Mouse (Mus musculus) testis, adult 2 months (tissue): Measurements from ENCODE around the gene Gss. TPM values are rescaled to one million over a fixed set of nuclear protein-coding genes. Genes with fewer than 3 reads are reported as not detected.
"Not testable (repeated sequence)": the region's sequence is repeated elsewhere in the genome, so short reads cannot be mapped to it uniquely, and the experiment has no call there.

Experiments used
- H3K27ac ChIP-seq: fragments of 200-500 bp; 2 replicates; pipeline ENCODE4 v1.5.1; 2012; ENCODE audit warnings: low read depth, low read length; ENCODE audit not compliant: control insufficient read depth, insufficient read depth
- H3K27me3 ChIP-seq: fragments of 200-500 bp; 2 replicates; pipeline ENCODE4 v1.6.1; 2012; ENCODE audit warnings: mild to moderate bottlenecking, low read length, moderate library complexity; ENCODE audit not compliant: control insufficient read depth, insufficient read depth
- H3K36me3 ChIP-seq: fragments of 200-500 bp; 2 replicates; pipeline ENCODE4 v1.6.1; 2012; ENCODE audit warnings: mild to moderate bottlenecking, low read length; ENCODE audit not compliant: control insufficient read depth, insufficient read depth
- H3K4me1 ChIP-seq: fragments of 200-500 bp; 2 replicates; pipeline ENCODE4 v1.6.1; 2012; ENCODE audit warnings: low read length; ENCODE audit not compliant: control insufficient read depth, insufficient read depth
- H3K4me3 ChIP-seq: fragments of 200-500 bp; 2 replicates; pipeline ENCODE4 v1.5.1; 2012; ENCODE audit warnings: low read depth, mild to moderate bottlenecking, low read length, moderate library complexity, mixed read lengths; ENCODE audit not compliant: control insufficient read depth
- CTCF ChIP-seq: fragments of 200-500 bp; IDR thresholded peaks from 2 replicates; pipeline ENCODE4 v1.5.1; 2012; ENCODE audit warnings: low read depth, mild to moderate bottlenecking, inconsistent platforms, low read length, moderate library complexity; ENCODE audit not compliant: control insufficient read depth, insufficient read depth, insufficient replicate concordance
- POLR2A ChIP-seq: fragments of 200-500 bp; IDR thresholded peaks from 2 replicates; pipeline ENCODE4 v1.6.1; 2012; ENCODE audit warnings: low read depth, mild to moderate bottlenecking, inconsistent platforms, low read length, moderate library complexity; ENCODE audit not compliant: control insufficient read depth
- polyA plus RNA-seq: library from polyadenylated mRNA; depleted of rRNA; stranded (reverse); fragments of >200 nt; gene quantifications from 2 replicates; pipeline ENCODE4 v1.2.3, GENCODE M21; 2012

The Gss gene
- polyA plus RNA-seq, 1 experiment: 4.6 TPM

DNA sequence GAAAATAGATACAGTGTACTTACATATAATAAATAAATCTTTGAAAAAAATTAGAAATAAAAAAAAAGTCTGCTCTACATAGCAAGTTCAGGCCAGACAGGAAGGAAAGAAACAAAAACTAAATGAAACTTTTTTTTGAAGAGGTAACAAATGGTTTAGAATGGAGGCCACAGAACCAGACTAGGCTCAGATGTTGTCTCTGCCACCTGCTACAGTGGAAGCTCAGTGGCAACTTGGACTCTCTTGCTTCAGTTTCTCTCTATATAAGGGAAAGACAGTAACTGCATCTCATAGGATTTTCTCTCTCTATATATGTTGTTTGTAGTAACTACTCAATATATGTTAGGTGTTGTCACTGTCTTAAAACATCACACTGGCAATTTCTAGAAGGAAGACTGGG, 40.3 kb downstream of the Gss start:
- peaks cover 2% of the 10 kb centered on the region for H3K36me3 ChIP-seq
- H3K4me1 ChIP-seq: no peaks in the 10 kb centered on the region
- H3K4me3 ChIP-seq: no peak overlapping the region
- no peak overlapping the region for H3K27ac ChIP-seq
- H3K27me3 ChIP-seq: no peaks in the 10 kb centered on the region
- TF ChIP-seq CTCF (no peak), POLR2A (no peak)

DNA sequence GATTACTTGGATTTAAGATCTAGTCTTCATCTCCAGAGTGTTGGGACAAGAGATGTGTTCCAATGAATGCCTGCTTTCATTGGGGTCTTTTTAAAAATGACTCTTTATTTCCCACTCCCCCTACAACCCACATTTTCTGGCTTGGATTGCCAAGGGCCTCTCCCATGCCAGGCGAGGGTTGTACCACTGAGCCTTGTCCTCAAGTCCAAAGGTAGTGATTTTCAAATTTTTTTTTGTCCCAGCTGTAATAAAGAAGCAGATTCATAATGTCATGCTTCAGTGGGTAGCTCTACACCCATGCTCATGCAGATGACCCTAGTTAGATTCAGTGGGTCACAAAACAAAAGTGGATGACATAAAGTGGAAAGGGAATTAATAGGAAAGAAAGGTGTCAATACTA, 45.7 kb downstream of the Gss start:
- Histone ChIP-seq H3K4me3 (no peak overlapping the region), H3K27ac (no peak overlapping the region), H3K27me3 (no peaks in the 10 kb centered on the region), H3K4me1 (no peaks in the 10 kb centered on the region), H3K36me3 (peaks cover 2% of the 10 kb centered on the region)
- TF ChIP-seq POLR2A (no peak), CTCF (no peak)

DNA sequence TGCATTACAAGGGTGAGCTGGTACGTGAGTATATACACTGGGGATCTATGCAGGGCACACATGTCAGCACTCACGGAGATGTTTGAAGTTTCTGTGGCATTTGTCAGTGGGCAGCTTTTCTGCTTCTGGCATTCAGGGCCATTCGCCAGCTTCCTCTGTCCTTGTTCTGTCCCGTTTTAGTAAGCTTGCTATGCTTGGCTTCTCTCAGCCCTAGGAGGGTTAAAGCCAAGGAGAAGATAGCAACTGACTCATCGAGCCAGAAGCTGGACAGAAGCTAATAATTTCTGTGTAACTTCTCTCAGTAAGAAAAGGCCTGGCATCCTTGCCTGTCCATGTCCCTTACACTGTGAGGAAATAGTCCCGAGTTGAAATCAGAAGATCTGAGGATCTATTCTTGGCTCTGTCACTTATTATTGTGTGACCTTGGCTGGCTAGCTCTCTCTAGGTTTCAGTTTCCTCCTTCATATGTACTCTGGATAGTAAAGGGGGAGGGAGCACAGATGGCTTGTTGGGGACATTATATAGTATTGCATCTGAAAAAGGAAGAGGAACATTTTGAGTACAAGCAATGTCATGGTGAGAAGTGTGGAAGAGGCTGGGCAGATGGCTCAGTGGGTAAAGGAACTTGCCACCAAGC, 51.7 kb downstream of the Gss start:
- TF ChIP-seq CTCF: no peak
- no peak overlapping the region for H3K27ac ChIP-seq
- no peaks in the 10 kb centered on the region for H3K36me3 ChIP-seq
- H3K4me1 ChIP-seq: no peaks in the 10 kb centered on the region
- no peak overlapping the region for H3K4me3 ChIP-seq
- no peaks in the 10 kb centered on the region for H3K27me3 ChIP-seq

GRCm38 (mm10) chr2:155539696-155540095, 52.9 kb downstream of the Gss start:
- H3K27me3 ChIP-seq: no peaks in the 10 kb centered on the region
- TF ChIP-seq CTCF: no peak
- no peak for TF ChIP-seq POLR2A
- no peaks in the 10 kb centered on the region for H3K36me3 ChIP-seq
- H3K4me3 ChIP-seq: no peak overlapping the region
- no peak overlapping the region for H3K27ac ChIP-seq
- no peaks in the 10 kb centered on the region for H3K4me1 ChIP-seq

DNA sequence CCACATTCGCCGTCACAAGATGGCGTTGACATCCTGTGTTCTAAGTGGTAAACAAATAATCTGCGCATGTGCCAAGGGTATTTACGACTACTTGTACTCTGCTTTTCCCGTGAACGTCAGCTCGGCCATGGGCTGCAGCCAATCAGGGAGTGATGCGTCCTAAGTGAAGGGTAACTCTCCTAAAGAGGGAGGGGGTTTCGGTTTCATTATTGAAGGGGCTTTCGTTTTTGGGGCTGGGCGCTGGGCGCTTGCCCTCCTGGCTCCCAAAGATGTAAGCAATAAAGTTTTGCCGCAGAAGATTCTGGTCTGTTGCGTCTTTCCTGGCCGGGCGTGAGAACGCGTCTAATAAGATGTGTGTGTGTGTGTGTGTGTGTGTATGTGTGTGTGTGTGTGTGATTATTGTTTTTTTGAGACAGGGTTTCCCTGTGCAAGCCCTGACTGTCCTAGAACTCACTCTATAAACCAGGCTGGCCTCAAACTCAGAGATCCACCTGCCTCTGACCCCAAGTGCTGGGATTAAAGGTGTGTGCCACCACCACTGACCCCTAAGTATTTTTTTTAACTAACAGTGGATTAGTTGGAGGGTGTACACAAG, 54.0 kb downstream of the Gss start:
- not testable (repeated sequence) for H3K36me3 ChIP-seq, H3K4me1 ChIP-seq, H3K27ac ChIP-seq, H3K27me3 ChIP-seq
- peak overlapping the region; percentile 44 for H3K4me3 ChIP-seq

DNA sequence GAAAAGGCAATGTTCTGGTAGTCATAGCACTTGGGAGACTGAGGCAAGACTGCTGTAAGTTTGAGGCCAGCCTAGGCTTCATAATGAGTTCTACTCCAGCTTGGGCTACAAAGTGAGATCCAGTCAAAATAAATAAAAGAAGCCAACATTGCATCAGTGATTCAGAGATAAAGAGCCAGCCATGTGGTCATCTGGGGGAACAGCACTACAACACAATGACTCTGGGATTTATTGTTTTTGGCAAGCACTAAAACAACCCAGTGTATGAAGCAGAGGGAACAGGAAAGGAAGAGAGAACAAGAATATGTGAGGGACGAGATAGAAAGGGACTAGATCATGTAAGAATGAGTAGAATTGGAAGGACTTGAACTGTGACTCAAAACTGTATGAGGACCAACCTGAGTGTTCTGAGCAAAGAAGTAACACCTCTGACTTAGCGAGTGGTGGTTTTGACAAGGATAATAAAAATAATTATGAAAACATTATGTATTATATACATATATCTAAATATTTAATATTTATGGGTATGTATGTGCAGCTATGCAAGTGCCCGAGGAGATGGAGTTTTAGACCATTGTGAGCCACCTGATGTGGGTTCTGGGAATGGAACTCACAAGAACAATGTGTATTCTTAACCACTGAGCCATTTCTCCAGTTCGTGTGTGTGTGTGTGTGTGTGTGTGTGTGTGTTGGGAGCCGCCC, 54.7 kb downstream of the Gss start:
- no peak for TF ChIP-seq CTCF
- TF ChIP-seq POLR2A: no peak
- H3K36me3 ChIP-seq: no peaks in the 10 kb centered on the region
- no peak overlapping the region for H3K4me3 ChIP-seq
- no peaks in the 10 kb centered on the region for H3K27me3 ChIP-seq
- no peaks in the 10 kb centered on the region for H3K4me1 ChIP-seq
- H3K27ac ChIP-seq: no peak overlapping the region; the same call in 1 of the 2 replicates

- TF ChIP-seq POLR2A: no peak
- no peak for TF ChIP-seq CTCF
- Histone ChIP-seq H3K4me1 (no peaks in the 10 kb centered on the region), H3K27ac (no peak overlapping the region), H3K36me3 (no peaks in the 10 kb centered on the region), H3K4me3 (no peak overlapping the region), H3K27me3 (no peaks in the 10 kb centered on the region)
Observed at GRCm38 (mm10) chr2:155536292-155536691, 56.3 kb downstream of the Gss start.

- no peaks in the 10 kb centered on the region for H3K36me3 ChIP-seq
- TF ChIP-seq POLR2A (no peak), CTCF (no peak)
- H3K27me3 ChIP-seq: no peaks in the 10 kb centered on the region
Observed at GRCm38 (mm10) chr2:155527367-155527766, 65.2 kb downstream of the Gss start.

More at GRCm38 (mm10) chr2:155527367-155527766, 65.2 kb downstream of the Gss start:
- H3K4me1 ChIP-seq: no peaks in the 10 kb centered on the region
- no peak overlapping the region for H3K4me3 ChIP-seq
- no peak overlapping the region for H3K27ac ChIP-seq
